Mouse (Mus musculus) embryo, embryonic 10.5 days (tissue): ENCODE data around the gene Mapk11.

Experiments used
- DNase-seq: peaks from one replicate; pipeline ENCODE4 v3.0.0-alpha.2; 2015; ENCODE audit warnings: low spot score

Mapk11 gene

GRCm38 (mm10) chr15:89140659-89141252 is 8.7 kb downstream of the Mapk11 start, which contains the start of gene Mapk12:
Gene Mapk12 (minus strand): TSS chr15:89140703.
- peak; percentile 83 for DNase-seq

- peak; percentile 61 for DNase-seq
These were observed 9.3 kb downstream of the Mapk11 start for GRCm38 (mm10) chr15:89140048-89140658.

- DNase-seq, result no peak
These were observed 10.9 kb downstream of the Mapk11 start for GRCm38 (mm10) chr15:89138531-89138930.

GRCm38 (mm10) chr15:89138046-89138405 is 11.4 kb downstream of the Mapk11 start:
- DNase-seq, result no peak

- no peak for DNase-seq
These were observed 11.9 kb downstream of the Mapk11 start for GRCm38 (mm10) chr15:89137378-89138045.

GRCm38 (mm10) chr15:89136461-89137155 is 12.8 kb downstream of the Mapk11 start:
- DNase-seq, result no peak

GRCm38 (mm10) chr15:89131316-89131715 is 18.1 kb downstream of the Mapk11 start:
- DNase-seq, result no peak

- DNase-seq, result no peak
These were observed 19.2 kb downstream of the Mapk11 start for GRCm38 (mm10) chr15:89130245-89130644.

GRCm38 (mm10) chr15:89128382-89129350 is 20.8 kb downstream of the Mapk11 start, which contains the start of gene Hdac10:
Gene Hdac10 (minus strand): TSS chr15:89128700.
- DNase-seq, result peak; percentile 89

GRCm38 (mm10) chr15:89127364-89127940 is 22.0 kb downstream of the Mapk11 start:
- DNase-seq, result no peak

- DNase-seq, result no peak
These were observed 22.8 kb downstream of the Mapk11 start for GRCm38 (mm10) chr15:89126622-89127021.

- DNase-seq, result no peak
These were observed 24.1 kb downstream of the Mapk11 start for GRCm38 (mm10) chr15:89125351-89125750.

GRCm38 (mm10) chr15:89124312-89124711 is 25.1 kb downstream of the Mapk11 start:
- no peak for DNase-seq

GRCm38 (mm10) chr15:89123595-89123994 is 25.8 kb downstream of the Mapk11 start:
- peak; percentile 64 for DNase-seq

- peak; percentile 98 for DNase-seq
These were observed 26.6 kb downstream of the Mapk11 start, which contains the start of gene Tubgcp6 for GRCm38 (mm10) chr15:89122649-89123366. Gene Tubgcp6 (minus strand): TSS chr15:89123112.

- DNase-seq, result no peak
These were observed 31.4 kb downstream of the Mapk11 start for GRCm38 (mm10) chr15:89118007-89118406.

GRCm38 (mm10) chr15:89110147-89110546 is 39.3 kb downstream of the Mapk11 start:
- DNase-seq, result no peak

GRCm38 (mm10) chr15:89106976-89107375 is 42.5 kb downstream of the Mapk11 start:
- DNase-seq, result no peak

- no peak for DNase-seq
These were observed 43.4 kb downstream of the Mapk11 start for GRCm38 (mm10) chr15:89106073-89106472.

GRCm38 (mm10) chr15:89104425-89104824 is 45.0 kb downstream of the Mapk11 start:
- DNase-seq, result no peak
